Mouse (Mus musculus): ENCODE results near the gene Sbsn. TPM values are rescaled to one million over a fixed set of nuclear protein-coding genes. Genes with fewer than 3 reads are reported as not detected.
A peak's percentile ranks its signal among the peaks of the same experiment; 100 is the strongest.

Sbsn gene
- 2.2 and 2.3 TPM in 2 replicates for polyA plus RNA-seq (2015; fragmentation: Nextera tagmentation; extraction: Ambion mirVana)

DNA sequence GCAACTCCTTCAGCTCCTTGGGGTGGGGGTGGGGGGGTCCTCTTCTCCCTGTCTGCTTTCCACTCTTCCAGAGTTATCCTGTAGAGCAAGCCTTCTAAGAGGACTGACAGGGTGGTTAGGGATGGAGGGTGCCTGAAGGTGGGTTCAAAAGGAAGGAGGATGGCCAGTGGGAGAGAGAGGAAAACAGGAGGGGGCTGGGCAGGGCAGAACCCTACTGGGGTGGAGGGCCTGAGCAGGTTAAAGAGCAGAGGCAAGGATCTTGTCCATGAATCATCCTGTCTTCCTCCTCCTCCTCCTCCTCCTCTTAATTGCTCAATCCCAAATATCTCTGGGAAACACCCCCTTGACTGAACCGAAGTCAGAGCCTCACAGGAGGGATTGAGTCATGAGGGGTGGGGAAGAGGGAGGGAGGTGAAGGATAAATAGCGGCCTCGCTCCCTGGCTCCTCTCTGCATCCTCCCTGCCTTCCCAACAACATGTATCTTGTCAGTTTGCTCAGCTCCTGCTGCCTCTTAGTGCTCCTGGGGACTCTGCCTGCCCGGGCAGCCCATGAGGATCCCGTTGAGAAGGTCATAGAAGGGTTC, at the start of gene Sbsn:
Sbsn (plus strand) TSS at position 386 of the 584 bp plus-strand sequence.
- Histone ChIP-seq H3K27ac (ENCODE audit: low read length) (no peak within 1 kb of the TSS), H3K4me2 (ENCODE audit: low read length) (no peak within 1 kb of the TSS), H3K9me3 (ENCODE audit: control insufficient read depth, low read length) (peaks cover 10% of the 10 kb centered on the region), H3K36me3 (ENCODE audit: control insufficient read depth, insufficient read depth) (peaks cover 10% of the 10 kb centered on the region), H3K27me3 (replicated peaks; ENCODE audit: control insufficient read depth, insufficient read depth, low read length) (no peaks in the 10 kb centered on the region), H3K4me3 (replicated peaks; ENCODE audit: low read length) (no peak within 1 kb of the TSS), H3K4me1 (replicated peaks; ENCODE audit: control insufficient read depth, insufficient read depth, low read length) (no peaks in the 10 kb centered on the region), H3K9ac (replicated peaks; ENCODE audit: low read depth, low read length) (no peak within 1 kb of the TSS)
- WGBS: 71% methylated on average over 5 of the region's 5 CpGs
- ATAC-seq: no peak

DNA sequence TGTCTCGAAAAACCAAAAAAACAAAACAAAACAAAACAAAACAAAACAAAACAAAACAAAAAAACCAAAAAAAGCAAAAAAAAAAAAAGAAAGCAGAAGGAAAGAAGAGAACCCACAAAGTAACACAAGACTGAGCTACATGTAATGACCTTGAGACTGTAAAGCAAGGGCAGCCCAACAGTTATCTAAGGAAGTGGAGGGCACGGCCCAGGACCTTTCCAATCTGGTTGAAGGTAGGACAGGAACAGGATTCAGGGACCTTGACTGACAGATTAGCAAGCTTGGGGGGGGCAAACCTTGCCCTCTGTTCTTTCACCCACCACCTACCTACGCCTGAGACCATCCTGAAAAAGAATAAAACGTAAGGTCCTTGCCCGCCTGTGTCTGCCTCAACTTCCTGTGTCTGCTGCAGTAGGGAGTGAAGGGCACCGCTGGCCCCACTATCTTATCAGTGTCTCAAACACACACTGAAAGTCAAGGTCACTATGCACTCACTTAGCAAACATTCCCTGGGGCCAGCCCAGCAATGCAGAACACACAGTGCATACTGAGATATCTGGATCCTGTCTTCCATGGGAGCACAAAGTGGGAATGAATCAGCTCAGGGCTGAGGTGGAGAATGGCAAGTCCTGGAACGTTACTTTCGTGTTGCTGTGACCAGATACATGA, 44.9 kb upstream of the Sbsn start:
- WGBS: 81% methylated on average over 8 of the region's 8 CpGs
- ATAC-seq: no peak

DNA sequence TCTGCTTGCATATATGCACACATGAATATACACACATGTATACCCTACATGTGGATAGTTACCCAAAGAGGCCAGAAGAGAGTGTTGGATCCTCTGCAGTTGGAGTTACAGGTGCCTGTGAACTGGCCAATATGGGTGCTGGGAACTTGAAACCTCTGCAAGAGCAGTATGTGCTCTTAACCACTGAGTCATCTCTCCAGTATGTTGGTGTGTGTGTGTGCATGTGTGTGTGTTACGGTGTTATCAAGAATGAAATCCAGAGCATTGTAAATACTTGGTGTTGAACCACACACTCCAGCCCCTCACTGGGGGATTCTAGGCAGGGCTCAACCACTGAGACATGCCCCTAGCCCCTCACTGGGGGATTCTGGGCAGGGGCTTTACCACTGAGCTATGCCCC, 43.8 kb upstream of the Sbsn start:
- Histone ChIP-seq H3K4me3 (replicated peaks; ENCODE audit: low read length) (no peak overlapping the region), H3K9me3 (ENCODE audit: control insufficient read depth, low read length) (no peaks in the 10 kb centered on the region), H3K27ac (ENCODE audit: low read length) (no peak overlapping the region), H3K36me3 (ENCODE audit: control insufficient read depth, insufficient read depth) (no peaks in the 10 kb centered on the region), H3K4me1 (replicated peaks; ENCODE audit: control insufficient read depth, insufficient read depth, low read length) (no peaks in the 10 kb centered on the region), H3K27me3 (replicated peaks; ENCODE audit: control insufficient read depth, insufficient read depth, low read length) (no peaks in the 10 kb centered on the region), H3K4me2 (ENCODE audit: low read length) (no peak overlapping the region), H3K9ac (replicated peaks; ENCODE audit: low read depth, low read length) (no peak overlapping the region)
- 100% methylated on average over 1 of the region's 1 CpGs for WGBS
- no peak for ATAC-seq

More for the DNA sequence above, 44.9 kb upstream of the Sbsn start:
- Histone ChIP-seq H3K4me3 (replicated peaks; ENCODE audit: low read length) (no peak overlapping the region), H3K27me3 (replicated peaks; ENCODE audit: control insufficient read depth, insufficient read depth, low read length) (no peaks in the 10 kb centered on the region), H3K36me3 (ENCODE audit: control insufficient read depth, insufficient read depth) (no peaks in the 10 kb centered on the region), H3K4me1 (replicated peaks; ENCODE audit: control insufficient read depth, insufficient read depth, low read length) (no peaks in the 10 kb centered on the region), H3K27ac (ENCODE audit: low read length) (no peak overlapping the region), H3K9ac (replicated peaks; ENCODE audit: low read depth, low read length) (no peak overlapping the region), H3K9me3 (ENCODE audit: control insufficient read depth, low read length) (no peaks in the 10 kb centered on the region), H3K4me2 (ENCODE audit: low read length) (no peak overlapping the region)

DNA sequence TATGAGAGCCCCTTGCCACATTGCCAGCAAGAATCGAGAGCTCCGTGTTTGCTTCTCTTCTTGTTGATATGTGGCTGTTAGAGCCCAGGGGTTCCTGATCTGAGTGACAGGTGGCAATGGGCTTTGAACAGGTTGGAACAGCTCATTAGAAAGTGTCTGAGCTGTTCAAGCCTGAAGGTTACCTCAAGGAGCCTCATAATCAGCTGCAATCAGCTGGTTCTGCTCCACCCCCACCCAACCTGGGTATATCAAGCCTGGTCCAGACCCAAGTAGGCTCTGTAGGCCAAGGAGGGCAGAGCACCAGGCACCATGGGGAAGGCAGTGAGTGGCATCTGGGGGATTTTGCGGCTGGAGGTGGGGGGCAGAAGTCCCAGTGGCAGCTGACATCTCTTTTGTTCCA, 39.3 kb upstream of the Sbsn start, which contains the start of gene Atp4a:
Atp4a (plus strand) TSS at position 268 of the 400 bp plus-strand sequence.
- H3K4me1 ChIP-seq (replicated peaks; ENCODE audit: control insufficient read depth, insufficient read depth, low read length): peaks cover 1% of the 10 kb centered on the region; the same call in 1 of the 2 replicates
- no peak within 1 kb of the TSS for H3K4me2 ChIP-seq (ENCODE audit: low read length)
- no peaks in the 10 kb centered on the region for H3K36me3 ChIP-seq (ENCODE audit: control insufficient read depth, insufficient read depth)
- H3K4me3 ChIP-seq (replicated peaks; ENCODE audit: low read length): no peak within 1 kb of the TSS
- 72% methylated on average over 3 of the region's 3 CpGs for WGBS
- peaks cover 16% of the 10 kb centered on the region for H3K27me3 ChIP-seq (replicated peaks; ENCODE audit: control insufficient read depth, insufficient read depth, low read length)
- H3K9me3 ChIP-seq (ENCODE audit: control insufficient read depth, low read length): no peaks in the 10 kb centered on the region
- ATAC-seq: no peak
- no peak within 1 kb of the TSS for H3K9ac ChIP-seq (replicated peaks; ENCODE audit: low read depth, low read length)
- no peak within 1 kb of the TSS for H3K27ac ChIP-seq (ENCODE audit: low read length)

DNA sequence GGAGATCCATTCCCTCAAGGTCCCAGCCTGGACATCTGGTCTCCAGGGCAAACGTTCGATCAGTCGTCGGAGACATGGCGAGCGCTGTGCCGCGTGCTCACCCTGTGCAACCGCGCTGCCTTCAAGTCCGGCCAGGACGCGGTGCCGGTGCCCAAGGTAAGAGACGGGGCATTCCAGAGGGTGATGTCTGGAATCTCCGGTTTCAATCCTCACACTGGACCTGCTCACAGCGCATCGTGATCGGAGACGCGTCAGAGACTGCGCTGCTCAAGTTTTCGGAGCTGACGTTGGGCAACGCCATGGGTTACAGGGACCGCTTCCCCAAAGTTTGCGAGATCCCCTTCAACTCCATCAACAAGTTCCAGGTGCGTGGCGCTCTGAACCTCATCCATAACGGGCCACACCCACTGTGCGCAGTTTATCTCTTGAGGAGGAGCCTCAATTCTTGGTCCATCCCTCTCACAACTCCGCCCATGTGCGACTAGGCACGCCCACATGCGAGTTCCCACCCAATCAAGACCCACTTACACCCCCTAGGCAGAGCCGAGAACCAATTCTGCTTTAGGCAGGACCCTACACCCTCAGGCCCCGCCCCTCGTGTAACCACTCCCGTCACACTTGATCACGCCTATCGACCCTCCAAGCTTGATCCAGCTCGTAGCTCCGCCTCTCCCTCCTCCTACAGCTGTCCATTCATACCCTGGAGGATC, 34.1 kb upstream of the Sbsn start:
- Histone ChIP-seq H3K9me3 (ENCODE audit: control insufficient read depth, low read length) (no peaks in the 10 kb centered on the region), H3K4me2 (ENCODE audit: low read length) (peak overlapping the region; percentile 55), H3K4me3 (replicated peaks; ENCODE audit: low read length) (peak overlapping the region; percentile 32), H3K27ac (ENCODE audit: low read length) (no peak overlapping the region), H3K36me3 (ENCODE audit: control insufficient read depth, insufficient read depth) (no peaks in the 10 kb centered on the region), H3K9ac (replicated peaks; ENCODE audit: low read depth, low read length) (0 out of 2 replicates have a peak overlapping the region, but pooled peaks have one; percentile 19), H3K4me1 (replicated peaks; ENCODE audit: control insufficient read depth, insufficient read depth, low read length) (peaks cover 10% of the 10 kb centered on the region; the same call in 1 of the 2 replicates), H3K27me3 (replicated peaks; ENCODE audit: control insufficient read depth, insufficient read depth, low read length) (peaks cover 17% of the 10 kb centered on the region)
- ATAC-seq: peak; percentile 95
- 3% methylated on average over 43 of the region's 43 CpGs for WGBS

DNA sequence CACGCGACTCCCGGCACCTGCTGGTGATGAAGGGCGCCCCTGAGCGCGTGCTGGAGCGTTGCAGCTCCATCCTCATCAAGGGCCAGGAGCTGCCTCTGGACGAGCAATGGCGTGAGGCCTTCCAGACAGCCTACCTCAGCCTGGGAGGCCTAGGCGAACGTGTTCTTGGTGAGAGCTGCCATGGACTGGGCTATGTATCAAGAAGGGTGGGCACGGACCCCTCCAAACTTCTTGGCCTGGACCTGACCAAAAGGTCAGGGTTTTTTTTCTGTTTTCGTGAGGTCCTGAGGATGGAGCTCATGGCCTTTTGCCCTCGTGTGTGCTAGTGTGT, 33.6 kb upstream of the Sbsn start:
- no peak for ATAC-seq
- peak overlapping the region; percentile 32 for H3K4me3 ChIP-seq (replicated peaks; ENCODE audit: low read length)
- no peaks in the 10 kb centered on the region for H3K36me3 ChIP-seq (ENCODE audit: control insufficient read depth, insufficient read depth)
- H3K27me3 ChIP-seq (replicated peaks; ENCODE audit: control insufficient read depth, insufficient read depth, low read length): peaks cover 17% of the 10 kb centered on the region
- H3K4me2 ChIP-seq (ENCODE audit: low read length): peak overlapping the region; percentile 55
- 8% methylated on average over 14 of the region's 14 CpGs for WGBS
- peaks cover 10% of the 10 kb centered on the region; the same call in 1 of the 2 replicates for H3K4me1 ChIP-seq (replicated peaks; ENCODE audit: control insufficient read depth, insufficient read depth, low read length)
- no peaks in the 10 kb centered on the region for H3K9me3 ChIP-seq (ENCODE audit: control insufficient read depth, low read length)
- H3K9ac ChIP-seq (replicated peaks; ENCODE audit: low read depth, low read length): 0 out of 2 replicates have a peak overlapping the region, but pooled peaks have one; percentile 19
- H3K27ac ChIP-seq (ENCODE audit: low read length): no peak overlapping the region

DNA sequence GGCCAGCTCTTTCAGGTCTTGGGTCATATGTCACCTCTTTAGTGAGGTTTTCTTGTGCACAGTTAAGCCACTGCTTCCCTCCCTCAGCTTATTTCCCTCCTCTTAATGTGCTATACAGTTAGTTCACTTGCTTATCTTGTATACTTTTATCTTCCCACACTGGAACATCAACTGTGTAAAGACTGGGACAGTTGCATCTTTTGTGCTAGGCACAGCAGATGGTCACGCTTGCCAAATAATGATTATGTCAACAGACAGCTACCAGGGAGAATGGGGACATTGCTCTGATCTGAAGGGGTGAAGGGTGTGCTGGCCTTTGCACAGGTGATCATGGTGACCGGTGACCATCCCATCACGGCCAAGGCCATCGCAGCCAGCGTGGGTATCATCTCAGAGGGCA, 31.6 kb upstream of the Sbsn start:
- Histone ChIP-seq H3K4me3 (replicated peaks; ENCODE audit: low read length) (no peak overlapping the region), H3K36me3 (ENCODE audit: control insufficient read depth, insufficient read depth) (no peaks in the 10 kb centered on the region), H3K27ac (ENCODE audit: low read length) (no peak overlapping the region), H3K9ac (replicated peaks; ENCODE audit: low read depth, low read length) (no peak overlapping the region), H3K9me3 (ENCODE audit: control insufficient read depth, low read length) (no peaks in the 10 kb centered on the region), H3K4me1 (replicated peaks; ENCODE audit: control insufficient read depth, insufficient read depth, low read length) (peaks cover 10% of the 10 kb centered on the region; the same call in 1 of the 2 replicates), H3K4me2 (ENCODE audit: low read length) (no peak overlapping the region), H3K27me3 (replicated peaks; ENCODE audit: control insufficient read depth, insufficient read depth, low read length) (peaks cover 17% of the 10 kb centered on the region)
- WGBS: 92% methylated on average over 5 of the region's 5 CpGs
- no peak for ATAC-seq

DNA sequence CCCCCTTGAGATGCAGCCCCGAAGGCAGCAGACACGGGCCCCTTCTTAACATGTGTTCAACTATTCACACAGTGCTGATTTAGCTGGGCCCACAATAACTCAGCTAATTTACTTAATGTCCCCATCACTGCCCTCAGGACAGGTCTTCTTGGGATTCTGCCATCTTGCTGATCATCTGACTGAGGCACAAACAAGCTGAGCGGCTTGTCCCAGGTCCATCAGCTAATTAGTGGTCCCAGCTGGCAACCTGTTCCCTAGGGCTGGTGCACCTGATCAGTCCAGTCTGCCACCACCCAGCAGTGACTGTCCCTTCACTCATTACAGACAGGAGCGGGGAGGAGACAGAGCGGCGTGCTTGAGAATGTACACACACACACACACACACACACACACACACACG, 30.0 kb upstream of the Sbsn start:
- Histone ChIP-seq H3K9ac (replicated peaks; ENCODE audit: low read depth, low read length) (no peak overlapping the region), H3K4me1 (replicated peaks; ENCODE audit: control insufficient read depth, insufficient read depth, low read length) (peaks cover 10% of the 10 kb centered on the region; the same call in 1 of the 2 replicates), H3K27ac (ENCODE audit: low read length) (no peak overlapping the region), H3K4me3 (replicated peaks; ENCODE audit: low read length) (no peak overlapping the region), H3K9me3 (ENCODE audit: control insufficient read depth, low read length) (no peaks in the 10 kb centered on the region), H3K36me3 (ENCODE audit: control insufficient read depth, insufficient read depth) (no peaks in the 10 kb centered on the region), H3K27me3 (replicated peaks; ENCODE audit: control insufficient read depth, insufficient read depth, low read length) (peaks cover 8% of the 10 kb centered on the region), H3K4me2 (ENCODE audit: low read length) (no peak overlapping the region)
- ATAC-seq: no peak
- 61% methylated on average over 7 of the region's 7 CpGs for WGBS

DNA sequence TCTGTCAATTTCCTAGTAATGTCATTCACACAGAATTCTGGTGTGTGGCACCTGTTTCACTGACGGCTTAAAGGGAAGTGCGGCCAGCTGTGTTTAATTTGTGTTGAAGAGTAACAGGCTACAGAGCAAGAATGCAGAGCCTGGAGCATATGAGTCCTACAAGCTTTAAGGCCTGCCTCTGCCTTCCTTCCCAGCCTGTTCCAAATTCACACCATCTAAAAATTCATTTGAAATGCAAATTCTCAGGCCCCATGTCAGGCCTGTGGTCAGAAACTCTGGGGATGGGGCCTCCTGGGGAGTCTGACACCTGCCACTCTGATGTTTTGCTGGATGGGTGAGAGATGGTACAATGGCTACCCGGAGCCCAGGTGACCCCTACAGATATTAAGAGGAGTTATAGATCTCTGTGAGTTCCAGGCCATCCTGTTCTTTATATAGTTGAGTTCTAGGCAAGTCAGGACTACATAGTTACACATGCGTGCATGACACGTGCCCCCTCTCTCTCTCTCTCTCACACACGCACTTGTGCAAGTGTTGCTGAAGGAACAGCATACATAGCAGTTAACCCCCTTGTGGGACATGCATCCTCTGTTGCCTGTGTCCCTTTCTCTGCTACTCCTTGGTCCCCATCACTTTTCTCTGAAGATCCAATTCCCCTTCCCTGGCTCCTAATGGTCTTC, 27.9 kb upstream of the Sbsn start:
- Histone ChIP-seq H3K9ac (replicated peaks; ENCODE audit: low read depth, low read length) (no peak overlapping the region), H3K27ac (ENCODE audit: low read length) (no peak overlapping the region), H3K4me2 (ENCODE audit: low read length) (no peak overlapping the region), H3K9me3 (ENCODE audit: control insufficient read depth, low read length) (no peaks in the 10 kb centered on the region), H3K4me3 (replicated peaks; ENCODE audit: low read length) (no peak overlapping the region), H3K27me3 (replicated peaks; ENCODE audit: control insufficient read depth, insufficient read depth, low read length) (no peaks in the 10 kb centered on the region), H3K36me3 (ENCODE audit: control insufficient read depth, insufficient read depth) (no peaks in the 10 kb centered on the region), H3K4me1 (replicated peaks; ENCODE audit: control insufficient read depth, insufficient read depth, low read length) (peaks cover 8% of the 10 kb centered on the region)
- WGBS: 74% methylated on average over 6 of the region's 6 CpGs
- ATAC-seq: no peak

Data from forebrain, embryonic 16.5 days (tissue).